Mouse (Mus musculus) midbrain, postnatal 0 days (tissue): ENCODE measurements around the gene Xpo6. TPM values are rescaled to one million over a fixed set of nuclear protein-coding genes. Genes with fewer than 3 reads are reported as not detected.

Experiments used
- ATAC-seq: fragments of 200-750 bp; cut with Nextera tagmentation; 2 replicates; pipeline ENCODE4 v1.8.0; 2017; ENCODE audit warnings: moderate number of reproducible peaks, mild to moderate bottlenecking, moderate TSS enrichment, moderate library complexity; ENCODE audit not compliant: low FRiP score
- DNase-seq: peaks from one replicate; pipeline ENCODE4 v3.0.0-alpha.2; 2015; ENCODE audit warnings: low spot score
- H3K27ac ChIP-seq: fragments of 300-500 bp; sonication (generic); 2 replicates; pipeline ENCODE4 v1.5.1; 2014; ENCODE audit warnings: low read depth, mild to moderate bottlenecking, low read length, mixed read lengths
- H3K27me3 ChIP-seq: fragments of 300-500 bp; sonication (generic); 2 replicates; pipeline ENCODE4 v1.6.1; 2014; ENCODE audit warnings: low read length, control low read depth, mixed read lengths; ENCODE audit not compliant: insufficient read depth
- H3K36me3 ChIP-seq: fragments of 300-500 bp; sonication (generic); 2 replicates; pipeline ENCODE4 v1.6.1; 2014; ENCODE audit warnings: low read length, control low read depth, mixed read lengths; ENCODE audit not compliant: insufficient read depth
- H3K4me1 ChIP-seq: fragments of 300-500 bp; sonication (generic); 2 replicates; pipeline ENCODE4 v1.6.1; 2014; ENCODE audit warnings: mild to moderate bottlenecking, control low read depth, antibody characterized with exemption, low read length, mixed read lengths; ENCODE audit not compliant: insufficient read depth
- H3K4me2 ChIP-seq: fragments of 300-500 bp; sonication (generic); 2 replicates; pipeline ENCODE4 v1.6.1; 2014; ENCODE audit warnings: low read depth, mild to moderate bottlenecking, low read length, mixed read lengths; ENCODE audit not compliant: poor library complexity, severe bottlenecking
- H3K4me3 ChIP-seq: fragments of 300-500 bp; sonication (generic); 2 replicates; pipeline ENCODE4 v1.5.1; 2014; ENCODE audit warnings: low read depth, mild to moderate bottlenecking, low read length, moderate library complexity
- H3K9ac ChIP-seq: fragments of 300-500 bp; sonication (generic); replicated peaks from 2 replicates; pipeline ENCODE4 v1.6.1; 2014; ENCODE audit warnings: mild to moderate bottlenecking, low read length, moderate library complexity, mixed read lengths; ENCODE audit not compliant: poor library complexity, severe bottlenecking
- H3K9me3 ChIP-seq: fragments of 300-500 bp; sonication (generic); 2 replicates; pipeline ENCODE4 v1.6.1; 2016; ENCODE audit warnings: low read length, control low read depth
- CTCF ChIP-seq: IDR thresholded peaks from 2 replicates; pipeline ENCODE4 v1.5.1; 2016; ENCODE audit warnings: antibody characterized with exemption, mild to moderate bottlenecking
- WGBS: fragments of 180-500 bp; shearing (Covaris S2); extraction: QIAGEN DNeasy Blood & Tissue Kit; methylation state at CpG from one replicate; pipeline ENCODE4 v1.1.7; 2014; 5-methylcytosine and 5-hydroxymethylcytosine counted together
- polyA plus RNA-seq: library from polyadenylated mRNA; unstranded; fragments of >200 nt; fragmentation: Nextera tagmentation; extraction: Ambion mirVana; gene quantifications from 2 replicates; pipeline ENCODE4 v1.2.1, GENCODE M21; 2015
- total RNA-seq: library from RNA; depleted of rRNA; stranded (reverse); fragments of >200 nt; gene quantifications from 2 replicates; pipeline ENCODE4 v1.2.3, GENCODE M21; 2014

Xpo6 gene
- total and polyA plus RNA-seq, 2 experiments from 2014 or later: 46.9 to 157 TPM

- WGBS: 93% methylated on average over 12 of the region's 12 CpGs
- no peak for DNase-seq
- Histone ChIP-seq H3K4me3 (no peak overlapping the region), H3K27ac (no peak overlapping the region), H3K9ac (no peak overlapping the region), H3K4me2 (no peak overlapping the region), H3K9me3 (no peaks in the 10 kb centered on the region), H3K27me3 (no peaks in the 10 kb centered on the region), H3K36me3 (0 out of 2 replicates have a peak, but pooled peaks cover 4% of the 10 kb centered on the region), H3K4me1 (0 out of 2 replicates have a peak, but pooled peaks cover 2% of the 10 kb centered on the region)
- TF ChIP-seq CTCF: peak; percentile 20
- no peak for ATAC-seq
Measured at GRCm38 (mm10) chr7:126175999-126176398, 24.3 kb downstream of the Xpo6 start.

GRCm38 (mm10) chr7:126175456-126175855 is 24.8 kb downstream of the Xpo6 start:
- no peak overlapping the region for H3K9ac ChIP-seq
- H3K9me3 ChIP-seq: no peaks in the 10 kb centered on the region
- H3K27ac ChIP-seq: no peak overlapping the region
- WGBS: 94% methylated on average over 7 of the region's 7 CpGs
- 0 out of 2 replicates have a peak, but pooled peaks cover 4% of the 10 kb centered on the region for H3K36me3 ChIP-seq
- H3K4me1 ChIP-seq: 0 out of 2 replicates have a peak, but pooled peaks cover 2% of the 10 kb centered on the region
- no peak for TF ChIP-seq CTCF
- no peak overlapping the region for H3K4me3 ChIP-seq
- no peaks in the 10 kb centered on the region for H3K27me3 ChIP-seq
- ATAC-seq (no peak), DNase-seq (no peak)
- no peak overlapping the region for H3K4me2 ChIP-seq

GRCm38 (mm10) chr7:126174863-126175262 is 25.4 kb downstream of the Xpo6 start:
- H3K4me3 ChIP-seq: no peak overlapping the region
- no peak for TF ChIP-seq CTCF
- no peak overlapping the region for H3K27ac ChIP-seq
- no peaks in the 10 kb centered on the region for H3K9me3 ChIP-seq
- no peak for DNase-seq
- no peak overlapping the region for H3K9ac ChIP-seq
- H3K27me3 ChIP-seq: no peaks in the 10 kb centered on the region
- no peak for ATAC-seq
- 93% methylated on average over 2 of the region's 2 CpGs for WGBS
- 0 out of 2 replicates have a peak, but pooled peaks cover 2% of the 10 kb centered on the region for H3K4me1 ChIP-seq
- H3K4me2 ChIP-seq: no peak overlapping the region
- 0 out of 2 replicates have a peak, but pooled peaks cover 4% of the 10 kb centered on the region for H3K36me3 ChIP-seq

- DNase-seq (peak; percentile 25), ATAC-seq (no peak)
- H3K9ac ChIP-seq: no peak overlapping the region
- no peaks in the 10 kb centered on the region for H3K27me3 ChIP-seq
- TF ChIP-seq CTCF: no peak
- H3K9me3 ChIP-seq: no peaks in the 10 kb centered on the region
- no peak overlapping the region for H3K27ac ChIP-seq
- no peaks in the 10 kb centered on the region for H3K4me1 ChIP-seq
- 0 out of 2 replicates have a peak, but pooled peaks cover 7% of the 10 kb centered on the region for H3K36me3 ChIP-seq
- no peak overlapping the region for H3K4me3 ChIP-seq
- H3K4me2 ChIP-seq: no peak overlapping the region
- 55% methylated on average over 3 of the region's 3 CpGs for WGBS
Measured at GRCm38 (mm10) chr7:126172001-126172400, 28.3 kb downstream of the Xpo6 start.

GRCm38 (mm10) chr7:126168584-126168983 is 31.7 kb downstream of the Xpo6 start:
- DNase-seq (no peak), ATAC-seq (no peak)
- Histone ChIP-seq H3K9me3 (no peaks in the 10 kb centered on the region), H3K36me3 (peaks cover 11% of the 10 kb centered on the region; the same call in 1 of the 2 replicates), H3K4me2 (no peak overlapping the region), H3K27ac (no peak overlapping the region), H3K27me3 (no peaks in the 10 kb centered on the region), H3K4me3 (no peak overlapping the region), H3K9ac (no peak overlapping the region), H3K4me1 (no peaks in the 10 kb centered on the region)
- WGBS: 95% methylated on average over 6 of the region's 6 CpGs
- TF ChIP-seq CTCF: no peak

- no peak for TF ChIP-seq CTCF
- H3K4me3 ChIP-seq: no peak overlapping the region
- ATAC-seq: no peak
- WGBS: 70% methylated on average over 3 of the region's 3 CpGs
- peaks cover 7% of the 10 kb centered on the region; the same call in 1 of the 2 replicates for H3K36me3 ChIP-seq
- H3K9me3 ChIP-seq: no peaks in the 10 kb centered on the region
- no peaks in the 10 kb centered on the region for H3K27me3 ChIP-seq
- H3K27ac ChIP-seq: no peak overlapping the region
- H3K4me2 ChIP-seq: no peak overlapping the region
- H3K9ac ChIP-seq: no peak overlapping the region
- no peak for DNase-seq
- H3K4me1 ChIP-seq: no peaks in the 10 kb centered on the region
Measured at GRCm38 (mm10) chr7:126167426-126167825, 32.9 kb downstream of the Xpo6 start.
